Mouse (Mus musculus) liver, adult 2 months (tissue): Measurements from ENCODE around the gene Polr2l.

Experiments
- CTCF ChIP-seq: fragments of 200-500 bp; IDR thresholded peaks from 2 replicates; pipeline ENCODE4 v1.5.1; 2011; ENCODE audit warnings: low read depth, low read length, control low read depth
- POLR2A ChIP-seq: fragments of 200-500 bp; IDR thresholded peaks from 2 replicates; pipeline ENCODE4 v1.6.1; 2011; ENCODE audit warnings: low read length, control low read depth; ENCODE audit not compliant: insufficient read depth; ENCODE audit errors: extremely low read depth

- TF ChIP-seq CTCF: no peak
- TF ChIP-seq POLR2A: no peak
Measured at GRCm38 (mm10) chr7:141517638-141518037, 42.7 kb upstream of the Polr2l start.
